Mouse (Mus musculus) lung, postnatal 0 days (tissue): ENCODE results near the gene Cetn2.

Source experiments
- CTCF ChIP-seq: IDR thresholded peaks from 2 replicates; pipeline ENCODE4 v1.5.1; 2016; ENCODE audit warnings: antibody characterized with exemption, mild to moderate bottlenecking
- EP300 ChIP-seq: IDR thresholded peaks from 2 replicates; pipeline ENCODE4 v1.6.1; 2016; ENCODE audit warnings: antibody characterized with exemption, mild to moderate bottlenecking, control low read depth

- TF ChIP-seq CTCF (no peak), EP300 (no peak)
Measured at GRCm38 (mm10) chrX:72911611-72912010, 6.6 kb downstream of the Cetn2 start.
